Mouse (Mus musculus) cerebellum, adult 11-12 months (tissue): ENCODE measurements around the gene Mastl.

Experiments used
- DNase-seq: peaks from one replicate; pipeline ENCODE4 v3.0.0; 2022

Mastl gene

GRCm38 (mm10) chr2:23155777-23156607 lies at the start of gene Mastl, which contains the start of gene Yme1l1:
Gene Mastl (minus strand): TSS chr2:23156024.
Gene Yme1l1 (plus strand): TSS chr2:23156369.
- peak; percentile 97 for DNase-seq

- no peak for DNase-seq
Measured at GRCm38 (mm10) chr2:23202900-23203670, 47.3 kb upstream of the Mastl start.

GRCm38 (mm10) chr2:23201034-23201433 lies 45.2 kb upstream of the Mastl start:
- DNase-seq: no peak

GRCm38 (mm10) chr2:23194366-23194765 lies 38.5 kb upstream of the Mastl start:
- DNase-seq: no peak

GRCm38 (mm10) chr2:23172305-23172704 lies 16.5 kb upstream of the Mastl start:
- DNase-seq: no peak

GRCm38 (mm10) chr2:23156608-23157081 lies 821 bp upstream of the Mastl start:
- DNase-seq: no peak

GRCm38 (mm10) chr2:23155199-23155621 lies 614 bp downstream of the Mastl start:
- no peak for DNase-seq

- DNase-seq: no peak
Measured at GRCm38 (mm10) chr2:23119573-23119972, 36.3 kb downstream of the Mastl start.

- no peak for DNase-seq
Measured at GRCm38 (mm10) chr2:23102266-23102665, 53.6 kb downstream of the Mastl start.

GRCm38 (mm10) chr2:23097028-23097427 lies 58.8 kb downstream of the Mastl start:
- no peak for DNase-seq

GRCm38 (mm10) chr2:23092216-23092615 lies 63.6 kb downstream of the Mastl start:
- no peak for DNase-seq

- no peak for DNase-seq
Measured at GRCm38 (mm10) chr2:23084540-23084939, 71.3 kb downstream of the Mastl start.

GRCm38 (mm10) chr2:23078588-23078987 lies 77.2 kb downstream of the Mastl start:
- DNase-seq: no peak

- DNase-seq: no peak
Measured at GRCm38 (mm10) chr2:23077693-23078092, 78.1 kb downstream of the Mastl start.

- DNase-seq: no peak
Measured at GRCm38 (mm10) chr2:23076783-23077182, 79.0 kb downstream of the Mastl start.

GRCm38 (mm10) chr2:23075846-23076245 lies 80.0 kb downstream of the Mastl start:
- DNase-seq: no peak

GRCm38 (mm10) chr2:23071406-23071805 lies 84.4 kb downstream of the Mastl start:
- no peak for DNase-seq

GRCm38 (mm10) chr2:23070491-23070890 lies 85.3 kb downstream of the Mastl start:
- DNase-seq: peak; percentile 22

- peak; percentile 95 for DNase-seq
Measured at GRCm38 (mm10) chr2:23068894-23069744, 86.7 kb downstream of the Mastl start.

GRCm38 (mm10) chr2:23068370-23068737 lies 87.5 kb downstream of the Mastl start:
- DNase-seq: no peak

- DNase-seq: peak; percentile 96
Measured at GRCm38 (mm10) chr2:23067552-23068369, 88.1 kb downstream of the Mastl start, which contains the start of gene Acbd5. Gene Acbd5 (plus strand): TSS chr2:23068167.
